Mouse (Mus musculus) naive thymus-derived CD4-positive, alpha-beta T cell, adult 2 months (primary cell): ENCODE data around the gene Tmprss12.
"Not testable (repeated sequence)": the region's sequence is repeated elsewhere in the genome, so short reads cannot be mapped to it uniquely, and the experiment has no call there.

Experiments used
- DNase-seq: peaks from one replicate; pipeline ENCODE4 v3.0.0-alpha.2; 2011; ENCODE audit warnings: low read depth

Gene Tmprss12

GRCm38 (mm10) chr15:100274790-100275559 is 5.7 kb upstream of the Tmprss12 start:
- DNase-seq: no peak

DNA sequence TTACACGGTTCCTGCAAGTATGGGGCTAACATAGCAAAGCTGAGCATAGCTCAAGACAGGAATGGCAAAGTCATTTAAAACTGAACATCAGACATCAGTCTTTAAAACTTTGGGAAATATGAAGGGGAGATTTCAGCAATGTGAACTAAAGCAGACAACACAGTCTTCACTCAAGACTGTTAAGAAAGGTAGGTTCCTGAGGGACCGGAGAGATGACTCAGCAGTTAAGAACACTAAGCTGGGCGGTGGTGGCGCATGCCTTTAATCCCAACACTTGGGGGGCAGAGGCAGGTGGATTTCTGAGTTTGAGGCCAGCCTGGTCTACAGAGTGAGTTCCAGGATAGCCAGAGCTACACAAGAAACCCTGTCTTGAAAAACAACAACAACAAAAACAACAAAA is 4.2 kb upstream of the Tmprss12 start:
- no peak for DNase-seq

DNA sequence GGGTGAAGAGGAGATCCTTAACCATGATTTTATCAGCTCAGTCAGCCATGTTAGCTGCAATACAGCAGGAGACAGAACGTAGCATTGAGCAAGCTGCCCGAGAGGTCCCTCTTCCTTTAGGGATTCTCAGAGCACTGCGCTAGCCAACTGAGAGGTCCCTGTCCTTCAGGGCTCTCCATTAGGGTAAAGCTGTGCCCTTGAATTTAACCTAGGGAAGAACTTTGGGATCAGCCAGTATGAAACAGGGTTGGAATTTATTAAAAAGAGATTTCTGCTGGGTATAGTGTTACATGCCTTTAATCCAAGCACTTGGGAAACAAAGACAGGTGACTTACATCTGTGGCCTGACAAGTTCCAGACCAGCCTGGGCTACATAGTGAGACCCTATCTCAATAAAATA is 3.1 kb upstream of the Tmprss12 start:
- no peak for DNase-seq

- DNase-seq: no peak
Measured at GRCm38 (mm10) chr15:100288980-100289379, 8.3 kb downstream of the Tmprss12 start.

DNA sequence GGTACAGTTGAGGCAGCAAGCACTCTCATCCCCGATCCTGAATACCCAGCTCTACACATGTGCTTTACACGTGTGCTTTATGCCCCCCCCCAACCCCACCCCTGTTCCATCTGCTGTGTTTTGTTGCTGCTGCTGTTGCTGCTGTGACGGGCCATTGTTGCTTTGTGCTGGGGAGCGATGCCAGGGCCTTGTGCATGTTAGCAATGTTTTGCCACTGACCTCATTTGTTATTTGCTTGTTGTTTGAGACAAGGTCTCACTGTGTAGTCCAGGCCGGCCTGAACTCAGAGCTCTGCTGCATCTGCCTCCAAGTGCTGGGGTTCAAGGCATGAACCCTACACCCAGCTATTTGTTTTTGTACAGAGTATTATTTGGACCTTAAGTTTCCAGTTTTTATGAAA is 10.2 kb downstream of the Tmprss12 start:
- DNase-seq: no peak

DNA sequence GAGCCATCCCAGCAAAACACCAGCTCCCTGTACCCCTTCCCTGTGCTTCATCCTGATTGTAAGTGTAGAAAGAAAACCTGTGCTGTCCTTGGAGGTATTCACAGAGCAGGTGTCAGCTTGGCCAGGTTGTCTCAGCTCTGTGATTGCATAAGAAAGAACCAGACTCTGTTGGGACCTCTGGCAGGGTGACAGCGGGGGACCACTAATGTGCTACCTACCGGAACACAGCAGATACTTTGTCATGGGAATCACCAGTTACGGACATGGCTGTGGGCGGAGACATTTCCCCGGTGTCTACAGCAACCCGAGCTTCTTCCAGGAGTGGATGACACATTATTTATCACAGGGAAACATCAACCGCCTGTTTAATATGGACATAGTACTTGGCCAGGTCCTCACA is 11.7 kb downstream of the Tmprss12 start:
- no peak for DNase-seq

DNA sequence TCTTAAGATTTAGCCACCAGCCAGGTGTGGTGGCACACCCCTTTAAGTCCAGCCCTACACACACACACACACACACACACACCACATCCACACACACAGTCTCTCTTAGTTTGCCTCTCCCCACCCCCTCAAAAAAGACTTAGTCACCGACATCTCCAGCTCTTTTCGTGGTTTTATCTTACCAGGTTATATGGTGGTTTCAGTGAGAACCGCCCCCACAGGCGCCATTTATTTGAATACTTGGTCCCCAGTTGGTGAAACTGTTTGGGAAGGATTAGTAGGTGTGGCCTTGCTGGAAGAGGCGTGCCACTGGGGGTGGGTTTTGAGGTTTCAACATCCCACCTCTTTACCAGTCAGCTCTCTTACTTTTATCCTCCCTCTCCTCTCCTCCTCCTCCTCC is 17.2 kb downstream of the Tmprss12 start:
- DNase-seq: no peak

DNA sequence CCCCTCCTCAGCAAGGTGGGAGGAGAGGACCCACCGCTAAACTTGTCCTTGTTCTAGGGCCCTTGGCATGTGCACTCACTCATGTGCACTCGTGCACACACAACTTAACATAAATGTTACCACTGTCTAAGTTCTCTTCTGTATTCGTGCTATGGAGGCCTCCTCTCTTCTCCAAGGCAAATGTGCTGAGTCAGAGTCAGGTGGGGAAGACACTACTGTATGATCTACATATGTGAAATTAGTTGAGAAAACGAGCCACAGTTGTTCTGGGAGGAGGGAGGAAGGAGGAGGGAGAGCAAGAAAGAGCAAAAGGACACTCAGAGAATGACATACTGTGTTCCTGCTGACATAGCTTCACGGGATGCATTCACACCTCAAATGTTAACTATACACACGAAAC is 19.9 kb downstream of the Tmprss12 start:
- DNase-seq: no peak

DNA sequence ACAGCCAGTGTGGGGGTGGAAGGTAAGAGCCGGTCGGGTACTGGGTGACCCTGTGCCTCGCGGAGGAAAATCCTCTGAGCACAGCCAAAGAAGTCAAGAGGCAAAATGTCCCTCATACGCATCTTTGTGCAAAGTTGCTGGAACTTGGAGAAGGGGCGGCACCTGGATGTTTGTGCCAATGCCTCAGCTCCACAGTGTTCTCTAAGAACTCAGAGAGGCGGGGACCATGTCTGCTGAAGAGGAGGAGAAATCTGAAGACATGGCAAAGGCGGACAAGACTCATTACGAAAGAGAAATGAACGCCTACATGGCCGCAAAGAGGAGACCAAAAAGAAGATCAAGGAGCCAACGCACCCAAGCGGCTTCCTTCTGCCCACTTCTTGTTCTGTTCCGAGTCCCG is 20.9 kb downstream of the Tmprss12 start:
- no peak for DNase-seq

GRCm38 (mm10) chr15:100303428-100304018 is 22.9 kb downstream of the Tmprss12 start:
- DNase-seq: no peak

DNA sequence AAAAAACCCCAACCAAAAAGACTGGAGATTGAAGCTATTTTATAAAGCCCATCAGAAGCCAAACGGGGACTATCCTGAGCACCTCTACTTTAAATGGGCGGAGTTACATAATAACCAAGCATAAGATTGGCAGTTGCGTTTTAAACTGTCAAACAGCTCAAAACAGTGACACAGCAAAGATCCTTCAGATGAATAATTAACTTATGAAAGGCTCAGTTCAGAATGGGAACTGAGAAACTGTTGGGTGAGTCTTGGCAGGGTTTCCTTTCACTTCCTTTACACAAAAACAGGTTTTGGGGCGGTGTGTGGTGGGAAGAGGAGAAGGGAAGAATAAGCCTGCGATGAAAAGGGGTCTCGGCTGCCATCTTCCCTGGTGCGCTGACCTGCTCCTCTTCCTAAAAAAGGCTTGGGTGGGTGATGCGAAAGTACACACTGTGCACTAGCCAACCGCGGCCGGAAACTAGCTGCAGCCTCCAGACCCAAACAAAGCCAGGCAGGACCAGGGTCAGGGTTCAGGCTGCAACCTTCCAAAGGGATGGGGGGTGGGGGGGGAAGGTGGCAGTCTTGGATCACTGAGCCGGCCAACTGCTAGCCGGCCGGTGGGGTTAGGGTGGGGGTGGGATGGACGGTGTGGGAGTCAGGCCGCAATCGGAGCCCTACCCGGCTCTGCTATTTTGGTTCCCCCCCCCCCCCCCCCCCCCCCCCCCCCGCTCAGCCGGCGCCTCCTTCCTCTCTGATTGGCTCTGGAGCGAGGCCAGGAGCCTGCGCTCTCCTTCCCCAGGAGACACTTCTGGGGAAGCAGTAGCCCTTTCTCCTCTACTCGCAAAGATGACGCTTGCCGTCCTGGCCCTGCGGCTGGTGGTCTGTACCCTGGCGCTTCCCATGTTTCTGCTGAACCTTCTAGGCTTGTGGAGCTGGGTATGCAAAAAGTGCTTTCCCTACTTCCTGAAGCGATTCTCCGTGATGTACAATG is 23.7 kb downstream of the Tmprss12 start, which contains the start of gene Mettl7a1:
TSS of gene Mettl7a1 (plus strand) at position 122 of the 973 bp plus-strand sequence.
- DNase-seq: peak; percentile 72

DNA sequence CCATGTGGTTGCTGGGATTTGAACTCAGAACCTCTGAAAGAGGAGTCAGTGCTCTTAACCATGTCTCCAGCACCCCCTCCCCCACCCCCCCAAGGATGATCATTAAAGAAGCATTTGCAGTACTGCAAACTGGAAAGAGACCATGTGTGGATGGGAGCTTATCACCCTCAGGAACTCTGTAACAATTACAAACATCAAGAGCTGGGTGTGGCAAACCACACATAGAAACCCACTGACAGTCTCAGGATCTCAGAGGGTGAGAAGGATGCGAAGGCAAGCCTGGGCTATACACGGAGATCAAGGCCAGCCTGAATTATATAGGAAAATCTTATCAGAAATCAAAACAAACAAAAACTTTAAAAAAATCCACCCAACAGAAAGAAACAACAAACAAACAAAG is 25.6 kb downstream of the Tmprss12 start:
- no peak for DNase-seq

DNA sequence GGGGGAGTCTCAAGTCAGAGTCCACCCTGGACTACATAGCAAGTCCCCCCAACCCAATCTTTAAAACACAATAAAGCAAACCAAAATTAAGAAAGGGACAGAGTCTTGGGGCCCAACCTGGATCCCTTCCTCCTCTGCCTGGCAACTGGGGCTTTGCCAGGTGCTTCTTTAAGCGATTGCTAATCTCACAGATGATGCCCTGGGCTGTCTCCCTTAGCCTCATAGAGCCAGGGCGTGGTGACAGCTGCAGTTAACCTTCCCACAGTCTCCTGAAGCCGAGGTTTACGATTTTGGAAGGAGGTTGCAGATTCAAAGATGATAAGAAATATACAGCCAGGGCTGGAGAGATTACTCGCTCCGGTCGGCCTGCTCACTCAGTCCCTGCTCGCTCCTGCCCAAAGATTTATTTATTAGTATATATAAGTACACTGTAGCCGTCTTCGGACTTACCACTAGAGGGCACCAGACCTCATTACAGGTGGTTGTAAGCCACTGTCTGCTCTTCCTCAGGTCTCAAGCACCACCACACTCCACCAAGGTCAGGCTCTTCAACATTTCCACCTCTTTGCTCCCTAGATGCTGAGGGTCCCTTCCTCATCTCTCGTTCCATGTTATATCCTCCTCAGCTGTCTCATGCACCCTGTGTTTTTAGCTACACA is 26.9 kb downstream of the Tmprss12 start:
- peak; percentile 78 for DNase-seq

GRCm38 (mm10) chr15:100312346-100312745 is 31.7 kb downstream of the Tmprss12 start:
- peak; percentile 59 for DNase-seq

DNA sequence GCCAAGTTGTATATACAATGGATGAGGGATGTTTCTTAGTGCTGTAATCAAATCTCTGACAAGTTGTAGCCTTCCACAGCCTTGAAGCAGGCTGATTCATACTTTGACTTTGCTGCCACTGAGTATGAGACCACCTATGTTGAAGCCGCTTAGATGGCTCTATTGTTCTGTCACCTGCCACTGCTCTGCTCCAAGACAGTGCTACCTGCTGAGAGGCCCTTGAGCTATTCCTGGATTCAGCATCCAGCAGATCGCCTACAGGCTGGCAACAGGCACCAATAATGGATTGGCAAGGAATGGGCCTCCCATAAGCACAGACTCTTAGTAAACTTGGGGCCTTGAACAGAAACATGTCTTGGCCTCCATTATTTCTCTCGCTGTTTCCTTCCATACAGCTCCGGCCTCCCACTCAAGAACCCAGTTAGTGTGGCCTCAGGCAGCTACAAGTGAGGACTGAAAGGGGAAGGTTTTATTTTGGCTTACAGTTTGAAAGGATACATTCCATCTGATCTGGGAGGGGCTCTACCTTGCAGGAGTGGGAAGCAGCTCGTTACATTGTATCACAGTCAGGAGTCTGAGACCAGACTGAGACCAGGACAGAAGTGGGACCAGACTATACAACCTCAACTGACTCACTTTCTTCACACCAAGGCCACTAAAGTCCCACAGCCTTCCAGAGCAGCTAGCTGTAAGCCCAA is 34.0 kb downstream of the Tmprss12 start:
- DNase-seq: no peak

GRCm38 (mm10) chr15:100318014-100318671 is 37.5 kb downstream of the Tmprss12 start:
- not testable (repeated sequence) for DNase-seq

DNA sequence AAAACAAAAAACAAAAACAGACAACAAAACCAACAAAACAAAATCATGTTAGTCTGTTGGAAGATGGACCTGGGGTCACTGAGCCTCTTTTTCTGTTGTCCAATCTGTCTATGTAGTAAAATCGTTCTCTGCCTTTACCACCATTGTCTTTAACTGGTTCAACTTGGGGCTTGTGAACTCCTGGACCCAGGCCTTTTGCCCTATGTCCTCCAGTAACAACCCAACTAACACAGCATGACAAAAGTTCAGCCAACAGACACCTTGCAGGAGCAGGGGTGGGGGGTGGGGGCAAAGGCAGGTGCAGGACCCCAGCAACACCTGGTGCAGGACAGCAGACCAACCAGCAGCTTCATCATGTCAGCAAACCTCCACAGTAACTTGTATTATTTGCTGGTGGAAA is 39.2 kb downstream of the Tmprss12 start:
- DNase-seq: no peak

DNA sequence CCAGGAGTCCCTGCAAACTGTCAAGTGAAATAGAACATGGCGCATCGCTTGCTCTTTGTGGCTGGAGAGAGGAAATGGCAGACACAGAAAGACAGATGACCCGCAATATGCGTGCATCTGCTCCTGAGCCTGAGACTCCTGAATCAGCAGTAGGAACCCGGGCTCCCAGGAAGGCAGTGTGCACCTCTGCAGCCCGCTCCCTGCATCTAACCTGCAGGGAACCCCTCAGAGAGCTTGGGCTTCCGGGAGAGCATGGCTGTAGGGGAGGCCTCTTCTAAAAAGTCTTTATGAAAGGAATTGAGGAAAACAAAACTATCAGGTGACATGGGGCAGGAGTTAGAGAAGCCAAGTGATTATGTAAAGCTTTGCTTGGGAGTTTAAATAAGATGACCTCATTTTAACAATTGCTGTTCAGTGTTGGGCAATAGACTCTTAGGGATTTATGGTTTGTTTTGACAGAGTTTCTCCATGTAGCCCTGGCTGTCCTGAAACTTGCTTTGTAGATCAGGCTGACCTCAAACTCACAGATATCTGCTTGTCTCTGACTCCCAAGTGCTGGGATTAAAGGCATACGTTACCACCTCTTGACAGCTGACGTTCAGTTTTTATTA is 39.8 kb downstream of the Tmprss12 start:
- DNase-seq: no peak

GRCm38 (mm10) chr15:100321134-100321533 is 40.5 kb downstream of the Tmprss12 start:
- DNase-seq: no peak

DNA sequence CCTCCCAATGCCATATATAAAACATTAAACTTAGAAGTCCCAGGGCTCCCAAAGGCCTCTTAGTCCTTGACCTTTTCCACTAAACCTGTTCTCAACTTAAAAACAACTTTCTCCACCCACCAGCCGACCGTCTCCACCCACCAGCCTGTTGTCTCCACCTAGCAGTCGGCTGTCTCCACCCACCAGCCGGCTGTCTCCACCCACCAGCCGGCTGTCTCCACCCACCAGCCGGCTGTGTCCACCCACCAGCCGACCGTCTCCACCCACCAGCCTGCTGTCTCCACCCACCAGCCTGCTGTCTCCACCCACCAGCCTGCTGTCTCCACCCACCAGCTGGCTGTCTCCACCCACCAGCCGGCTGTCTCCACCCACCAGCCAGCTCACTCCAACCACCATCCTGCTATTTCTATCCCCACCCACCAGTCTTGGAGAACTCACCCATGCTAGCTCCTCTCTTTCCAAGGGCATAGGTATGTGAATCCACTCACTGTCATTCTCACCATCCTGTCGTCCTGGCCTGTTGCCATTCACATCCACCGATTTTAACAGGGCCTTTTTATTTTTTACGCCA is 43.5 kb downstream of the Tmprss12 start:
- no peak for DNase-seq
